Mouse (Mus musculus) CH12.LX (cell line): ENCODE measurements around the gene Chd9.

Experiments used
- CTCF ChIP-seq, 2 experiments: IDR thresholded peaks in 1 of 2; conservative IDR thresholded peaks in 1 of 2; 2 replicates each; pipeline ENCODE4 v1.5.1; 2011 to 2012; ENCODE audit warnings: low read depth in 2 of 2, low read length in 2 of 2, improper control_type of control experiment in 1 of 2, inconsistent platforms in 1 of 2, mild to moderate bottlenecking in 1 of 2, moderate library complexity in 1 of 2
- ETS1 ChIP-seq: conservative IDR thresholded peaks from 2 replicates; pipeline ENCODE4 v1.6.1; 2012; ENCODE audit warnings: low read depth, mild to moderate bottlenecking, inconsistent platforms, low read length, improper control_type of control experiment, moderate library complexity
- GABPA ChIP-seq: IDR thresholded peaks from 2 replicates; pipeline ENCODE4 v1.6.1; 2012; ENCODE audit warnings: low read depth, low read length, improper control_type of control experiment, inconsistent platforms; ENCODE audit not compliant: insufficient replicate concordance
- NELFE ChIP-seq: IDR thresholded peaks from 2 replicates; pipeline ENCODE4 v1.6.1; 2011; ENCODE audit warnings: low read depth, low read length, improper control_type of control experiment
- POLR2A ChIP-seq: IDR thresholded peaks from 2 replicates; pipeline ENCODE4 v1.6.1; 2011; ENCODE audit warnings: low read depth, mild to moderate bottlenecking, improper control_type of control experiment, low read length
- USF1 ChIP-seq: IDR thresholded peaks from 2 replicates; pipeline ENCODE4 v1.6.1; 2014; ENCODE audit warnings: low read depth, mild to moderate bottlenecking, inconsistent platforms, low read length, improper control_type of control experiment

- no peak for TF ChIP-seq ETS1
- no peak for TF ChIP-seq USF1
- TF ChIP-seq GABPA: no peak
- no peak for TF ChIP-seq CTCF (conservative IDR thresholded peaks at IDR 0.05 in 1 of 2, IDR thresholded peaks at IDR 0.05 in 1 of 2; ENCODE audit: low read depth in 2 of 2, low read length in 2 of 2)
- no peak for TF ChIP-seq NELFE
- no peak for TF ChIP-seq POLR2A
These were observed 237.0 kb downstream of the Chd9 start for GRCm38 (mm10) chr8:91065179-91065578.
